Mouse (Mus musculus): ENCODE measurements around the gene Phldb2.

The Phldb2 gene

GRCm38 (mm10) chr16:45953394-45953793, at the start of gene Phldb2:
TSS of gene Phldb2 (minus strand) at chr16:45953598.
- no peak for DNase-seq (ENCODE audit: low spot score)

- no peak for DNase-seq (ENCODE audit: low spot score)
These were observed 48.3 kb upstream of the Phldb2 start for GRCm38 (mm10) chr16:46001550-46002166.

- DNase-seq (ENCODE audit: low spot score): no peak
These were observed 47.6 kb upstream of the Phldb2 start for GRCm38 (mm10) chr16:46000976-46001375.

- DNase-seq (ENCODE audit: low spot score): no peak
These were observed 46.2 kb upstream of the Phldb2 start for GRCm38 (mm10) chr16:45999374-46000191.

DNA sequence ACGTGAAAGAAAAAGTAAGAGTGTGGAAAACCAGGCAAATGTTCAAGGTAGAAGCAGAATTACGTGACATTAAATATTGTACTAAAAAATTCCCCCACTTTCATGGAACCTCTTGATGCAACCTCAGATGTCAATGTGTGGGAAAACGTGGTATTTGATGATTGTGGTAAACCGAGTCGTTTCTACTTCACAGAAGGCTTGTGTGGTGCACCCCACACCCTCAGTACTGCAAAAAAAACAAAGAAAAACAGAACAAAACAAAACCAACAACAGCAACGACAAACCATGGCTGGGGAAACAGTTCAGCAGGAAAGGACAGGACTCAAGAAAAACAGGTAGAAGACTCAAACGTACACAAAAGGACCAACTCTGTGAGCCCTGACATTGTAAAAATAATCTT, 44.8 kb upstream of the Phldb2 start:
- no peak for DNase-seq (ENCODE audit: low spot score)

DNA sequence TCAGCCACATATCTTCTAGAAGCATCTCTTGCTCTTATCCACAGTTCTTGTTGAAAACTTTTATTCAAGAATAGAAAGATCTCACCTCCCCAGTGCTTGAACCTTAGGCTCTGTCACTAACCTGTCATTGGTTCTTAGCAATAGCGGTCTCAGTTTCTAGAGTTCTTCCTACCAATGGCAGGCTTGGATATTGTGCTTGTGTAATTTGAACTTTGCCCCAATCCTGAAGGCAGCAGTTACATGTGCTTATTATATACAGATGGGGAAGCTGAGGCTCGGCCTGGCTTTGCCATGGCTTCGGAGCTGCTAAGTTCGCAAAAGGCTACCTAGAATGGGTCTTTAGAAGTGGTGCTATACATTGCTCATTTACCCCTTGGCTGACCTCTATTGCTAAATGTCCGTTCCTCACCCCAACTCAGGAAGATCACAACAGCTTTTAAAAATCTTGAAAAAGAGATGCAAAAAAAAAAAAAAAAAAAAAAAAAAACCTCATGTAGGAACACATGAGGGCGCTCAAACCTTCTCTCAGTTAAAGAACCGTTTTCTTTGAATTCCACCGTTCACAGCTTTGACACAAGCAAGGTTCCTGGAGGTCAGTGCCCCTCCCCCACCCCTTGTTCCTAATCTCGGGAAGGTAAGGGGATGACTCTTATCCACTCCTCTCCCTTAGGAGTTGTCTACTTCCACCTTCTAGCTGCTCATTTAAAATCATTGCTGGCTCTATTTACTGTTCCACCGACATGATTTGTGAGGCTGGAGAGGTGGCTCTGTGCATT, 37.7 kb upstream of the Phldb2 start:
- no peak for DNase-seq (ENCODE audit: low spot score)

DNA sequence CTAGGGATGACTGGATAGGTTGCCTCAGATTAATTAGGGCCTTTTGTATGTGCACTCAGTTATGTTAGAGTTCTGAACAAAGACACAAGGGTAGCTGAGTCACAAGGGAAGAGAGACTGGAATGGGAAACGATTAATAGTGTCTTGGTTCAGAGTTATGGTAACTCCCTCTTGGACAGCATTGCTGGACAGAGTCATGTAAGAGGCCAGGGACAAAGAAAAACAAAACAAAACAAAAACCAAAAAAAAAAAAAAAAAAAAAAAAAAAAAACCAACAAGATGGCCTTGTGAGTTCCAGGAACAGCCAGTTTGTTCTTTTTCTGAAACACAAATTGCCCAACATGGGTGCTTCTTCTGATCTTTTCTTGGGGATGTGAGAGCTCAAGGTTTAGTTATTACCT, 32.8 kb upstream of the Phldb2 start:
- DNase-seq (ENCODE audit: low spot score): no peak

GRCm38 (mm10) chr16:45984610-45985606, 31.5 kb upstream of the Phldb2 start:
- no peak for DNase-seq (ENCODE audit: low spot score)

DNA sequence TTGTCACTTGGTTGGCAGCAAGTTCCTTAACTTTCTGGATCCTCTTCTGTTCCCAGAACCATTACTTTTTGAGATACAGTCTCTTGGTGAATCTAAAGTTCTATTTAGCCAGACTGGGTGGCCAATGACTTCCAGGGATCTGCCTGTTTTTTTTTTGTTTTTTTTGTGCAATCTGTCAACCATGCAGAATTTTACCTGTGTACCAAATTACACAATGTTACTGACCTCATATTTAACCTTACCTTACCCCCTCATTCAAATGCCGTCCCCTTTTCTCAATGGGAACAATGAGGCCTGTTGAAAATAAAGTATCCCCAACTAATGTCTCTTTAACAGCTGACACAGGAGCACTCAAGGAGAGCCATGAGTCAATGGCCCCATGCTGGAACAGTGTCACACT, 22.9 kb upstream of the Phldb2 start:
- DNase-seq (ENCODE audit: low spot score): no peak

DNA sequence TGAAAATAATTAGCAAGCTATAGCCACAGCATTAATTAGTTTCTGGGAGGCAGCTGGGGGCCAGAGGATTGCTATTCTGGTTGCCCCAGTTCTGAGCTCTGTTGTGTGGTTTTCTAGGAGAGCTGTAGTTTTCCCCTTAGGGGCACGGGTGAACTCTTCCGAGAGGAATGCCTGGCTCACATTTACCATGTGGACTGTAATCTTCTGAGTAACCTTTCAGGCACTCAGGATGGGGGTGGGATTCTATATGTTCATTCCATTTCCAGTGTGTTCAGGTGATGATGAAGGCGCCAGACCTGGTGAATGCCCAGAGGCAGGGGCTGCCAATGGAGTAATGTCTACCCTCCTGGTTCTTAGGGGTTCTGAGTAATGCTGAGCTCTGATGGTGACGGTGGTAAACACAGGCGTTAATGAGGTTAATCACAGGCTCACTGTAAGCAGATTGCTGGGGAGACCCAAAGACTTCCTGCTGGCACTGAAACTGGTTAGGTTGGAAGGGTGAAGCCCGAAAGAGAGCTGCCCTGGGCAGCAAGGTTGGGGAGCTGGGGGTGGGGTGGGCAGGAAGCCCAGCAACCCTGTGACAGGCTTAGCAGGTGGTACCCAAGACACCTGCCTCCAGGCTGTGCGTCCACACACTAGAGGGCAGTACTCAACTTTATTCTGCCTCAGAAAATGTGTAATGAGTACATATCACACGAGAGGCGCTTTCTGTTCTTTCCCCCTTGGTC, 20.7 kb upstream of the Phldb2 start:
- DNase-seq (ENCODE audit: low spot score): peak; percentile 21

DNA sequence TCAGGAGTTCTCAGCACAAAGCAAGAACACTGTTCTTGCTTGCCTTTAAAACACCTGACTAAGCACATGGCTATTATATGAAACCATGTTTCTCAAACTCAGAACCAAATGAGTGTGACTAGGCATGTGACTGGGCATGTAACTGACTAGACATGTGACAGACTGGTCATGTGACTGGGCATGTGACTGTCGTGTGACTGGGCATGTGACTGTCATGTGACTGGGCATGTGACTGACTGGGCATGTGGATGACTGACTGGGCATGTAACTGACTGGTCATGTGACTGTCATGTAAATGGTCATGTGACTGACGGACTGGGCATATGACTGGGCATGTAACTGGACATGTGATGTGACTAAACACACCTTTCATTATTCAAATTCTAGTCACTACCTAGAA, 16.8 kb upstream of the Phldb2 start:
- DNase-seq (ENCODE audit: low spot score): no peak

DNA sequence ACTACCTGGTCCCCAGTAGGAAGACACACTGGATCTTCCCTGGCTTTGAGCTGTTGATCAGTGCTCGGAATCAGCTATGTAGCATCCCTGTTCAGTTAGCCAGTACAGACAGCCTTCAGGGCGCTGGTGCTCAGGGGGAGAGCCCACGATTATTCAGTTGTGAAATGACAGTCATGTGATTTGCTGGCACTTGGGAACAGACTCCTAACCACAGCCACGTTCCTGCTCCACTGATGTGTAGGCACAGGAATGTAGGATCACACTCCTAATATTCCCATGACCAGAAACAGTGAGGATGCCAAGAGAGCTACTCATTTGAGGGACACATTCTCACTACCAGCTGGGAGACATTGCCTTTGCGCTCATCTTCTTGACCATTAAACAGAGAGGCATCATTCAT, 15.3 kb upstream of the Phldb2 start:
- DNase-seq (ENCODE audit: low spot score): no peak

DNA sequence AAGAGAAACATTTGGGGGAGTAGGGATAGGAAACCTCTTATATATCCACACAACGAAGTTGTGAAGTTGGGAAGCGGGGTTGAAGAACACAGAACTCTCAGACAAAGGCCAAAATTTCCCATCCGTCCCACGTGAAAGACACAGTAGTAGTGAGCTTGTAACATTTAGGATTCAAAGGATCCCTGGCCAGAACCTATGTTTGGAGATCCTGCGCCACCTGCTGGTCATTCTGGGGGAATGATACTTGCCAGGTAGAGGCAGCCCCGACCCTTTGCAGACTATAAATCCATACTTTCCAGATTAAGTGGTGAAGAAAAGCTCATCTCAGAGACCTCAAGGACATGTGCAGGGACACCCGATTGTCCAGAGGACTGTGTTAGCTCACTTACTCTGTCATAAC, 14.1 kb upstream of the Phldb2 start:
- DNase-seq (ENCODE audit: low spot score): peak; percentile 81

DNA sequence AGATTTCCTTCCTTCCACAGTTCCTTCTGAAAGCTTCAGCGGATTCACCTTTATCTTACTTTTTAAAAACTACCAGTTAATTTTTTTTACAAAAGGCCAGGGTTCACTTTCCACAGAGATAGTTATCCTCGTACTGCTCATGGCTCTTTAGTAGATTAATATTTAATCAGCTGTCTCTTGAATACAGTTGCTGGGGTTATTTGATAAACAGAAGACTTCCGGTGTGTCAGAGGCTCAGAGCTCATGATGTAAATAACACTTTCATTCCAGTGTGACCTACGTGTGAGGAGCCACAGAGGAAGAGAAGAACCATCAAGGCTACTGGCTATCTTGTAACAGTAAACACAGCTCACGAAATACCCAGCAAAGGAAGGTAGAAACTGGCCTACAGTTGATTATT, 13.2 kb upstream of the Phldb2 start:
- DNase-seq (ENCODE audit: low spot score): peak; percentile 39

GRCm38 (mm10) chr16:45964777-45965176, 11.4 kb upstream of the Phldb2 start:
- no peak for DNase-seq (ENCODE audit: low spot score)

DNA sequence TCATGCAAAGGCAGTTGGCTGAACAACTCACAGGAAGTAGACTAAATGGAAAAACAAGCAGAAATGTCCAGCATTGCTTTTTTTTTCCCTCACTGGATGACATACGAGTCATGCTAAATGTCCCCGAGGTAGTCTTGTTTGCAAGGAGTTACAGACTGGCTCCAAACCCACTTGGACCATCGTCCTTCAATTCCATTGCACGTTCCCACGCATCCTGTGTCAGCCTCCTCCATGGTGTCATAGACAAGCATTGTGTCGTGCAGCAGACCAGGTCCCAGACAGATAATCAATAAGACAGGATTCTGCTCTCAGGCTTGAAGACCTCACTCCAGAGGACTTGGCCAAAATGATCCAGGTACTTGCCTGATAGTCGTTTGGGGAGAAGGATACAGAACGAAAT, 10.4 kb upstream of the Phldb2 start:
- no peak for DNase-seq (ENCODE audit: low spot score)

GRCm38 (mm10) chr16:45963088-45963487, 9.7 kb upstream of the Phldb2 start:
- no peak for DNase-seq (ENCODE audit: low spot score)

DNA sequence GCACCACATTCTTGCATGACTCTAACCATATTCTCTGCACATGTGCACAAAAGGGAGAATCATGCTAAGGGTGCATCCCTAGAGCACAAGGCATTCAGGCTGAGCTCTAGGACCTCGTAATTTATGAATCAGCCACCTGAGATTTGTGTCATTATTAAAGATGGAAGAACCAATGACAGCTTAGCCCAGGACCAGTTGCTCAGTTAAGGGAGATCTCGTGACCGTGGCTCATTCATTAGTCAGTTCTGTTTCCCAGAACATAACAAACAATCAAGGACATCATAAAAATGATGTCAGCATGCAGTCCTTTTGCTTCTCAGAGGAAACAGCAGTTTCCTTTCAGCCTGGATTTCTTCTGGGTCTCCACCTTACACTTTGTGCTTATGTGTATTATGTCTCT, 7.6 kb upstream of the Phldb2 start:
- DNase-seq (ENCODE audit: low spot score): no peak

DNA sequence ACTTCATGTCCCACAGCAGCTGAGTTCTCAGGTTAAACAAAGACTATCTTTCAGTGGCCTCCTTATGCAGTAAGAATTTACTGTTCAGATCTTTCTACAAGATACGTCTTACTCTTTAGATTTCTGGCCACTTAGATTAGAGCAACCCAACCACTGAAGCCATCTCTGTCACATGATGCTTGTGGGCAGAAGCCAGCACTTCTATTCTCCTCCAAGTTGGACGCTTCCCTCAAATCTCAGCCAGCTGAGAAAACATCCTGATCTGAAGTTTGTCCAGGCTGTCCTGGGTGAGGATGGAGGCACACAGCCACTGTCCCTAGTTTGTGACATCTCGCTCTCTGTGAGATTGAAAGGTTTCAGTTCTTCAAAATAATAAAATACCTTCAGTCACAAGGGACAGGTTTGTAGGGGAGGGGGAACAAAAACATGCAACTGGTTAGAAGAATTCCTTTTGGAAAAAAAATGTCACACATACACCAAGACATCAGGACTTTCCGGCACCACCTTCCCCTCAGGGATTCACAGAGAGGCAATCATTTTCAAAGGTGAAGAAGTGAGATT, 3.1 kb upstream of the Phldb2 start:
- no peak for DNase-seq (ENCODE audit: low spot score)

DNA sequence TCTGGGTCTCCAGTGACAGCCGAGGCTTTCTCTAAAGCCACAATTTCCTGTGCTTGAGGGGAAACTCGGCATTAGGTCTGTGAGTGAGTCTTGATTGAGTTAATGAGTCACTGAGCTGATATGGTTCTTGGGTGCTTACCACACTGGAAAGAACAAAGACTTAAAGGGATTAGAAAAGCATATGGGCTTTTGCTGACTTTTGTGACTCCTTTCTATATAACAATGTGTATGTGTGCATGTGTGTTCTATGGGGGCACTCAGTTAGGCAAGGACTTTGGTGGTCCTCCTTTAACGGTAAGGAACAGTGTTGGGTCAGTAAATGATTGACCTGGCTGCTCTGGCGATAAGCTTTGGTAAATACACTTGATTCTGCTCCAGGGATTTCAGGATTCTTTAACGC, 897 bp downstream of the Phldb2 start:
- no peak for DNase-seq (ENCODE audit: low spot score)

DNA sequence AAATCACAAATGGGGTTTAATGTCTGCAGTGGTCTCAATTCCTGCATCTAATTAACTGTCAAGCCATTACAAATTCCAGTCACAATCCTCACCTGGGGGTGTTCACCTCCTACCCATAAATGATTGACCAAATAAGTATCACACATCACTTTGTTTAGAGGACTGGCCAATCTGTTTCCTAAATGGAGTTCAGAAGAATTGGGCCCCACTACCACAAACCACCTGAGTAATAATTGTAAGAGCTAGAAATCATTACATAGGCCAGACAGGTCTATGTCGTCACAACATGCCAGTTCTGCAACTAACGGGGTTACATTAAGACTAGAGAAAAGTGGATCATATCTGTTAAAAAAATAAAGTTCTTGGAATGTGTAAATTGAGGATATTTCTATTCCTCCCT, 1.4 kb downstream of the Phldb2 start:
- DNase-seq (ENCODE audit: low spot score): no peak

All from lung, postnatal 25 days (tissue).